ENCODE assay signal across 25 mouse cellular contexts in the genomic region with DNA sequence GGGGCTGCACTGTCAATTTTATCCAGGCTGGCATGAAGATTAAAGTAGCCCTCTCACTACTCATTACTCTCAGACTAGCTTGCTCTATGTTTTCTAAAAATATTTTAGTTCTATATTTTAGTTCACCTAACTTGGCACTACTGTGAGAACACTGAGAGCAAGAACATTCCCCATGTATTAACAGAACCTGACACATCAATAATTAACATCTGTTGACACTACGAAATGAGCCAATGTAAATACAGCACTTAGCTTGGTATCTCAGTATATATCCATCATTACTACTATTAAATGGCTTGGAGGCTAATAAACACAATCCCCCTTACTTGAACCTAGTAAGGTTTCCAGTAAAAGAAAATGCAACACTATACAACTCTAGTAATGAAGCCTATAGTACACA.
"Had no signal": no experiment of that assay in that cellular context is flagged by ENCODE, and none has a peak within 500 bp of the region (broad histone marks: within the 10 kb centered on the region; RNA-seq: fewer than 3 reads in every experiment).

No protein-coding gene starts in this region.

- H3K9ac ChIP-seq: heart, embryonic 12.5 days; hindbrain, embryonic 13.5 days; hindbrain, embryonic 15.5 days; kidney, embryonic 15.5 days; limb, embryonic 13.5 days; limb, embryonic 15.5 days; liver, embryonic 13.5 days; liver, embryonic 15.5 days had no signal

- H3K4me2 ChIP-seq: heart, embryonic 12.5 days; hindbrain, embryonic 13.5 days; hindbrain, embryonic 15.5 days; kidney, embryonic 15.5 days; limb, embryonic 13.5 days; limb, embryonic 15.5 days; liver, embryonic 13.5 days; liver, embryonic 15.5 days had no signal

- H3K27me3 ChIP-seq: heart, embryonic 12.5 days; hindbrain, embryonic 13.5 days; hindbrain, embryonic 15.5 days; kidney, embryonic 15.5 days; limb, embryonic 13.5 days; limb, embryonic 15.5 days; liver, embryonic 13.5 days; liver, embryonic 15.5 days had no signal

- H3K27ac ChIP-seq: heart, adult 2 months; hindbrain, embryonic 13.5 days; hindbrain, embryonic 15.5 days; hindbrain, postnatal 0 days; kidney, embryonic 15.5 days; limb, embryonic 13.5 days; limb, embryonic 15.5 days; liver, embryonic 13.5 days; liver, embryonic 15.5 days had no signal

- DNase-seq: gastrocnemius, postnatal 14 days; gastrocnemius, postnatal 36 days; heart, adult 11 months; heart, adult 2 months; heart, postnatal 14 days; heart, postnatal 36 days; kidney, adult 11 months; kidney, adult 2 months; kidney, adult 9 months; kidney, postnatal 10 days; kidney, postnatal 25 days; layer of hippocampus, adult 9-11 months; layer of hippocampus, postnatal 36 days; left cerebral cortex, postnatal 4 days; liver, embryonic 13.5 days; lung, adult 18-20 months had no signal

- H3K4me1 ChIP-seq: heart, embryonic 12.5 days; hindbrain, embryonic 13.5 days; hindbrain, embryonic 15.5 days; kidney, embryonic 15.5 days; limb, embryonic 13.5 days; limb, embryonic 15.5 days; liver, embryonic 13.5 days; liver, embryonic 15.5 days had no signal

- ATAC-seq: hindbrain, postnatal 0 days; intestine, embryonic 16.5 days had no signal

- H3K9me3 ChIP-seq: heart, embryonic 12.5 days; hindbrain, embryonic 13.5 days; hindbrain, embryonic 15.5 days; kidney, embryonic 15.5 days; limb, embryonic 13.5 days; limb, embryonic 15.5 days; liver, embryonic 13.5 days; liver, embryonic 15.5 days had no signal

- H3K4me3 ChIP-seq: heart, adult 2 months; heart, embryonic 12.5 days; hindbrain, embryonic 13.5 days; hindbrain, embryonic 15.5 days; kidney, embryonic 15.5 days; limb, embryonic 13.5 days; limb, embryonic 15.5 days; liver, embryonic 13.5 days; liver, embryonic 15.5 days had no signal
